Mouse (Mus musculus) megakaryocyte, embryonic 14.5 days (primary cell): ENCODE data around the gene Bmi1. TPM values are rescaled to one million over a fixed set of nuclear protein-coding genes. Genes with fewer than 3 reads are reported as not detected.
A peak's percentile ranks its signal among the peaks of the same experiment; 100 is the strongest.

Experiments used
- H3K27me3 ChIP-seq: replicated peaks from 2 replicates; pipeline ENCODE3; 2012; ENCODE audit warnings: inconsistent platforms
- H3K36me3 ChIP-seq: replicated peaks from 2 replicates; pipeline ENCODE3; 2012; ENCODE audit warnings: low read length, inconsistent platforms, mixed read lengths
- H3K4me1 ChIP-seq: 2 replicates; pipeline ENCODE4 v1.6.1; 2012; ENCODE audit warnings: inconsistent platforms
- H3K4me3 ChIP-seq: replicated peaks from 2 replicates; pipeline ENCODE3; 2012; ENCODE audit warnings: moderate library complexity, mild to moderate bottlenecking, inconsistent platforms
- H3K9me3 ChIP-seq: 2 replicates; pipeline ENCODE4 v1.6.1; 2012; ENCODE audit warnings: inconsistent platforms
- FLI1 ChIP-seq: IDR thresholded peaks from 2 replicates; pipeline ENCODE4 v1.6.1; 2012; ENCODE audit warnings: low read length, inconsistent platforms, mixed read lengths
- GATA1 ChIP-seq: IDR thresholded peaks from 3 replicates; pipeline ENCODE4 v1.6.1; 2012; ENCODE audit warnings: mixed read lengths, low read length, inconsistent platforms, borderline replicate concordance
- polyA plus RNA-seq: library from polyadenylated mRNA; stranded (reverse); fragments of >175 nt; gene quantifications from 2 replicates; pipeline ENCODE4 v1.2.3, GENCODE M21; 2012; ENCODE audit warnings: low replicate concordance; ENCODE audit not compliant: insufficient read depth

The Bmi1 gene
- polyA plus RNA-seq, 1 experiment = 5.1 TPM

DNA sequence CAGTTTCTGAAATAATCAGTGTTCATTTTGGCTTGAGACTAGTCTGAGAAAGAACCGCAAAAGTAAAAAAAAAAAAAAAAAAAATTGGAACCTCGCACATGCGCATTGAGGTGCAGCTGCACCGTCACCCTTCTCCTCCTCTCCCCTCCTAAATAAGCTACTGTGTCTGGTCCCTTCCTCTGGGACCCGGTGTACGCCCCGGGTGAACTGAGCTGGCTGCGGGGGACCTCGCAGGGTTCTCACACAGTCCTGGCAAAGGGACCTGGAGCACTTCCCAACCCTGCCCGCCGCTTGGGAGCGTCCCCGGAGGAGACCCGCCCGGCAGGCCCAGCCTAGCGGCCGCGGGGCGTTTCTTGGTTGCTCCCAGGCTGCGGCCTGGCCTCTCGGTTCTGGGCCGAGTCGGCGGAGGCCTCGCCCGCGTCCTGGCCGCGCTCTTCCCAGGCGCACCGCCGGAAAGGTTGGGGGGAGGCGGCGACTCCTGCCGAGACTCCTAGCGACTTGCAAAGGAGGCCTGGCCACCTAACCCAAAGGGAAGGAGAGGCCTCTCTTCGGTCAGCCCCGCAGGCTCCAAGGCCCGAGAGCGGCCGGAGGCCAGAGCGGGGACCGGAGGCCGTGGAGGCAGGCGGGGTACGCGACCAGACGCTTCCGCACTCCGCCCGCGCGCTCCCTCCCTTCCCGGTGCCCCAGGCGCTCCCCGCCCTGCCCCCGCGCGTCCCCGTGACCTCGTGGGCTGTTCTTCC is 17.2 kb downstream of the Bmi1 start, which contains the start of gene Spag6:
Gene Spag6 (plus strand): TSS at position 162 of the 740 bp plus-strand sequence.
- TF ChIP-seq GATA1 (no peak), FLI1 (no peak)
- H3K4me3 ChIP-seq = peak within 1 kb of the TSS; percentile 94
- peaks cover 42% of the 10 kb centered on the region for H3K4me1 ChIP-seq
- H3K9me3 ChIP-seq = 0 out of 2 replicates have a peak, but pooled peaks cover 5% of the 10 kb centered on the region
- H3K36me3 ChIP-seq = no peaks in the 10 kb centered on the region
- peaks cover 88% of the 10 kb centered on the region for H3K27me3 ChIP-seq

DNA sequence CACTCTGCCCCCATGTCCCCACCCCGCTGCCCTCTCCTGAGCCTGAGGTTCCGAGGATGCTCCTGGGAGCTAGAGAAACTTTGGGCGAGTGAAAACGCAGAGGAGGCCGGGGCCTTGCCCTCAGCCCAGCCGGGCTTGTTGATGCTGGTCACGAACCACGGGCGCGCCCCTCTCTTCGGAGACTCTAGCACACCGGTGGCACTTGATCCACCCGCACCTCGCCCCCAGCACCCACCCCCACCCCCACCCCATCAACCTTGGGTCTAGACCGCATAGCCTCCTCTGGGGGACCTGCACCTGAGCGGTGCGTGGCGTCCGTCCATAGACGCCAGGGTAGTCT is 17.8 kb downstream of the Bmi1 start:
- Histone ChIP-seq H3K4me1 (peaks cover 42% of the 10 kb centered on the region), H3K27me3 (peaks cover 88% of the 10 kb centered on the region), H3K4me3 (peak overlapping the region; percentile 94), H3K36me3 (no peaks in the 10 kb centered on the region), H3K9me3 (0 out of 2 replicates have a peak, but pooled peaks cover 5% of the 10 kb centered on the region)
- TF ChIP-seq GATA1 = no peak
- no peak for TF ChIP-seq FLI1

DNA sequence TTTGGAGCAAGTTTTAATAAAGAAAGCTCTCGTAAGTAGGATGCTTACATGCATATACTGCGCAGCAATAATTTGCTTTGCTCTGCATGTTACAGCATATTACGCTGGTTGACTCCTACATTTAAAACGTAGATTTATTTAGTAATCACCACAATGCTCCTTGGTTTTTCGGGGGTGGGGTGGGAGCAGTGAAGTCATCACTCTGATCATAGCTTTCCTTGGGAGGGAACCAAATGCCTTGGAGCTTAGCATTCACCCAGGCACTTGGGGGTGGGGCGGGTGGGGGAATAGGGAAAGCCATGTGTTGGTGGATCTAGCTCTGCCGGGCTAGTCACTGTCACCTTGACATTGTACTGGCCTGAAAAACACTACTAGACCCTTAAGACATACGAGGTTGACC is 18.3 kb downstream of the Bmi1 start:
- Histone ChIP-seq H3K4me1 (peaks cover 36% of the 10 kb centered on the region), H3K9me3 (0 out of 2 replicates have a peak, but pooled peaks cover 5% of the 10 kb centered on the region), H3K36me3 (no peaks in the 10 kb centered on the region), H3K4me3 (peak overlapping the region; percentile 46), H3K27me3 (peaks cover 88% of the 10 kb centered on the region)
- TF ChIP-seq FLI1 = no peak
- no peak for TF ChIP-seq GATA1

DNA sequence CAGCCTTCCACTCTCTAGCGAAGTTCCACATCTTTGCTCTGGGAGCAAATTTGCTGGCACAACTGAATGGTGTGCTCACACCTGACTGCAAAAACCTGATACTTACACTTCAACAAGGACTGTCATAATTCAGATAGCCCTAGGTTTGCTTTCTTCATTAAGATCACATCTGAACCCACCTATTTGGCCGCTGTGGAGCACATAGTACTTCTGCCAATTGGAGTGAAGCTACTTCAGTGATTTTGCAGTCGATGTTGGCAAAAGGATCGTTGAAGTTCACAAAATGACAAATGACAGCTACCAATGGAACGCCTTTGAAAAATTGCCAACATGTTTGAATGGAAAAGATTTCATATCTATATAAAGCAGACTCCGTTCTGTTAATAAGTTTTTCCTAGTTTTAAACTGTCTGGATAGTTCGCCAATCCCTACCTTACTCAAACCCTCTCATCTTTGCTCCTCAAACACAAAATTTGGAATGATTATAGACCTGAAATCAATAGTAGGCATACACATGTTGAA is 18.9 kb downstream of the Bmi1 start:
- TF ChIP-seq FLI1 (no peak), GATA1 (no peak)
- no peak overlapping the region for H3K4me3 ChIP-seq
- H3K27me3 ChIP-seq = peaks cover 86% of the 10 kb centered on the region
- 0 out of 2 replicates have a peak, but pooled peaks cover 5% of the 10 kb centered on the region for H3K9me3 ChIP-seq
- no peaks in the 10 kb centered on the region for H3K36me3 ChIP-seq
- H3K4me1 ChIP-seq = peaks cover 30% of the 10 kb centered on the region

DNA sequence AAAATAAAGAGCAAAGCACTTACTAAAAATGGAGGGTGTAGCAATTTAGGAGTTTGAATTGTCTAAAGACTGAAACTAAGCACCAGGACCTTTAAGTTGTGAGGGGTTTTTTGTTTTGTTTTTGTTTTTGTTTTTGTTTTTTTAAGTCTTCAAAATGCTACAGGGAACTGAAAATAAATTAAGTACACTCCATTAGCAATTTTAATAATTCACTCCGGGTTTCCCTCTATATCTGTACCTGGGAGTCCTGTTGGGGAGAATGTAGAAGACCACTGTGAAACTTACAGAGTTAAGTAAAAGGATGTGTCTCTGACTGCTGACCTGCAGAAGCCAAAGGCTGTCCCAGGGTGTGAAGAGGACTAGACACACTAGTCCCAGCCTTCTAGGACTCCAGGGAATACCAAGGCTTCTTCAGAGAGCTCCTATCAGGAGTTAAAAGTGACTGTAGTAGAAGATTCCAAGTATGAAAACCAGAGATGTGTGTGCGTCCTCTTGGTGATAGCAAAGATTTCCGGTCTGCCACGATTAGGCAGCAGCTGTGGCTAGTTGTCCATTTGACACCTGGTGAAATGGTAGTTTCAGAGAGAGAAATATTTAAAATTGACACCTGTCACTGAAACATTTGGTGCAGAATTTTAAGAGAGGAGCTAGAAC is 20.9 kb downstream of the Bmi1 start:
- Histone ChIP-seq H3K27me3 (peaks cover 80% of the 10 kb centered on the region), H3K9me3 (0 out of 2 replicates have a peak, but pooled peaks cover 5% of the 10 kb centered on the region)

DNA sequence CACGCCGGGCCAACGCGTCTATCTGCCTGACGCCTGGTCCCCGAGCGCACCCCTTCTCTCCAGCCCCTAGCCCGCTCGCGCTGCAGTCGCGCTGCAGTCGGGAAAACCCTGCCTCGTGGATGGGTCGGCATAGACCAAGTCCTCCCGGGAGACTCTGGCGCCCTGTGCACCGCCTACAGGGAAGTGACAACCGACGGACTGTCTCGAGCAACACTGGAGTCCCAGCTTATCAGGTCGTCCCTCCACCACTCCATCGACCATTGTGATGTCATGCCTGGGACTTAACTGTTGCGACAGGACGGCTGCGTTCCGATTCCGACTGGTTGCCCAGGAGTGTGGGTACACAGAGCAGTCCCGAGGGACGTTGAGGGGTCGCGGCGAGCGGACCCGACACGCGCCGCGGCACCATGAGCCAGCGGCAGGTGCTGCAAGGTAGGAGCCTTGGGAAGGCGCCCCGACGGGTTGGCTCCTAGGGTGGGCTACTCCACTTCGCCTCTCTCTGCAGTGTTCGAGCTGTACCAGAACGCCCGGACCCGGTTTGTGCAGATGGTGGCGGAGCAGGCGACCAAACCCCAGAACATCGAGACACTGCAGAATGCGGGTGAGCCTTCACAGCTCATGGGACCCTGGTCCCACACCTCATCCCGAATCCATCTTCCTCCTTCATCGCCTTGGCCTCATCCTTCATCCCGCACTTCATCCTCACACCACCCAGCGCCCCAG is 22.0 kb downstream of the Bmi1 start:
- H3K27me3 ChIP-seq = peaks cover 73% of the 10 kb centered on the region
- no peaks in the 10 kb centered on the region for H3K36me3 ChIP-seq
- TF ChIP-seq FLI1 (no peak), GATA1 (no peak)
- peaks cover 24% of the 10 kb centered on the region for H3K4me1 ChIP-seq
- peak overlapping the region; percentile 89 for H3K4me3 ChIP-seq
- 0 out of 2 replicates have a peak, but pooled peaks cover 5% of the 10 kb centered on the region for H3K9me3 ChIP-seq

More for the DNA sequence above, 20.9 kb downstream of the Bmi1 start:
- H3K36me3 ChIP-seq = no peaks in the 10 kb centered on the region
- H3K4me3 ChIP-seq = no peak overlapping the region
- peaks cover 29% of the 10 kb centered on the region for H3K4me1 ChIP-seq
- TF ChIP-seq GATA1 (no peak), FLI1 (no peak)

DNA sequence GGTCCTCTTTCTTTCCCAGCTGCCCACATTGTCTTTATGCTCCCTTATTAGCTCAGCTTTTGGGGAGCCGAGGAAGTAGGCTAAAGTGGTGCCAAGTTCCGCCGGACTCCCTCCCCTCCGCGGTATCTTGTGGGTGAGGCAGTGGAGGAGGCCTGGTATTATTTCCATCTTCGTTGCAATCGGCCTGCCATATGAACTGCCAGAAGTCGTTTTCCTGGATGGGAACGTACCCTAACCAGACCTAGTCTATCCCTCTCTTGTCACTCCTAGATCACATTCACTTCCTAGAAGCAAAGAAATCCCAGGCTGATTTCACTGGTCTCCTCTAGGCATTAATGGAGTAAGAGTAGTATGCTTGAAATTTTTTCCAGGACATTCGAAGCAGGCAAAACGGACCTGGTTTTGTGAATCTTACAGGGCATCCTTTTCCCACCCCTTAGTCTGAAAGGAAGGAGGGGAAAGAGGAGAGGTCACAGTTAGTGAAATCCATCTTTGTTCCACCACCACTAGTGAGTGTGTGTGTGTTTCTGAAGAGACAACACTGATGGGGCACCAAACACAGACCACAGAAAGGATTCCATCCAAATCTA is 22.7 kb downstream of the Bmi1 start:
- TF ChIP-seq GATA1 = no peak
- no peak for TF ChIP-seq FLI1
- peak overlapping the region; percentile 89 for H3K4me3 ChIP-seq
- no peaks in the 10 kb centered on the region for H3K36me3 ChIP-seq
- 0 out of 2 replicates have a peak, but pooled peaks cover 5% of the 10 kb centered on the region for H3K9me3 ChIP-seq
- peaks cover 71% of the 10 kb centered on the region for H3K27me3 ChIP-seq
- H3K4me1 ChIP-seq = peaks cover 22% of the 10 kb centered on the region

DNA sequence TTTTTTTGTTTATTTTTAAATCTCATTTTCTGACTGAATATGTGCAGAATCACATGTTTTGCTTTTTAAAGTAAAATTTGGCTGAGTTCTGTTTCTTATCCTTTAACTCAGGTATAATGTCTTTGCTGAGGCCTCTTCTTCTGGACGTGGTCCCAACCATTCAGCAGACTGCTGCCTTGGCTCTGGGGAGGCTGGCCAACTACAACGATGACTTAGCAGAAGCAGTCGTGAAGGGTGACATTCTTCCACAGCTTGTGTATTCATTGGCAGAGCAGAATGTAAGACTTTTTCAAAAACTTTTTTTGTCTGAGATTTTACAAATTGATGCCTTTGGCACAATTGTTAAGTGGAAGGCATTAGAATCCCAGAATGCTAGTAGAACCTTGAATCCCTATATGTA is 33.5 kb downstream of the Bmi1 start:
- Histone ChIP-seq H3K9me3 (0 out of 2 replicates have a peak, but pooled peaks cover 4% of the 10 kb centered on the region), H3K4me3 (no peak overlapping the region), H3K4me1 (no peaks in the 10 kb centered on the region), H3K27me3 (peaks cover 17% of the 10 kb centered on the region), H3K36me3 (no peaks in the 10 kb centered on the region)
- TF ChIP-seq FLI1 (no peak), GATA1 (no peak)

DNA sequence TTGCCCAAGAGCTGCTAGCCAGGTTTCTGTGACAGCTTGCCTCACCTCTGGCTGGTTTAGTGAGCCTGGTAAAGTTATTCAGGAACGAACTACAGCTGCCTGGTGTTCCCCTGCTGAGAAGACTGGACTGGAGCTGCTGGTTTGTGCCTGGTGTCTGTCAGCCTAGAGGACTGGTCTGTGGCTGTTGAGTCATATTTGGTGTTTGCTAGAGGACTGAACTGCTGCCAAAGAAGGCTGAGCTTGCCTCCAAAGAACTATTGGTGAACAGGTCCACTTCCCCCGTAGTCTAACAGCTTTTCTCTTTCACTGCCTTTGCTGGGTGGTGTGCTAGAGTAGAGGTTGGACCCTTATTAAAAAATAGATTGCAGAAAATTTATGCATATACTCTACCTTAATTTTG is 36.3 kb downstream of the Bmi1 start:
- H3K4me1 ChIP-seq = no peaks in the 10 kb centered on the region
- TF ChIP-seq FLI1 (no peak), GATA1 (no peak)
- H3K4me3 ChIP-seq = no peak overlapping the region
- no peaks in the 10 kb centered on the region for H3K9me3 ChIP-seq
- peaks cover 15% of the 10 kb centered on the region for H3K27me3 ChIP-seq
- H3K36me3 ChIP-seq = no peaks in the 10 kb centered on the region

DNA sequence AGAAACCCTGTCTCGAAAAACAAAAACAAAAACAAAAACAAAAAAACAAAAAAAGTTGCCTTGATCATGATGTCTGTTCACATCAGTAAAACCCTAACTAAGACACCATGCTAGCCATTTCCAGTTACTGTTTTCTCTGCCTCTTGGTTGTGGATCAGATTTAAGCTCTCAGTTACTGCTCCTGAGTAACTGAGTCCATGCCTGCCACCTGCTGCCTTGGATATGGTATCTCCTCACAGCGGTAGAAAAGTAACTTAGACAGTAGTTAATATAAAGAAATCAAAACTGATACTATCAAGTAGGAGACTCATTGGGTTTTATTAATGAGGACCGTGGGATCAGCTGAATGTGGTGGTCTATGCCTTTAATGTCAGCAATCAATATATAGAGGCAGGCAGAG is 37.5 kb downstream of the Bmi1 start:
- Histone ChIP-seq H3K4me1 (no peaks in the 10 kb centered on the region), H3K4me3 (no peak overlapping the region), H3K9me3 (no peaks in the 10 kb centered on the region), H3K27me3 (peaks cover 15% of the 10 kb centered on the region), H3K36me3 (no peaks in the 10 kb centered on the region)
- TF ChIP-seq FLI1 (no peak), GATA1 (no peak)
